Mouse (Mus musculus) lung, embryonic 14.5 days (tissue): ENCODE data around the gene Gja10. TPM values are rescaled to one million over a fixed set of nuclear protein-coding genes. Genes with fewer than 3 reads are reported as not detected.

Source experiments
- ATAC-seq: fragments of 200-750 bp; cut with Nextera tagmentation; 2 replicates; pipeline ENCODE4 v1.8.0; 2017; ENCODE audit warnings: mild to moderate bottlenecking, moderate TSS enrichment, moderate library complexity; ENCODE audit not compliant: insufficient read depth
- DNase-seq: peaks from one replicate; pipeline ENCODE4 v3.0.0-alpha.2; 2015
- H3K27ac ChIP-seq: fragments of 300-500 bp; sonication (generic); 2 replicates; pipeline ENCODE4 v1.5.1; 2014; ENCODE audit warnings: low read depth, mild to moderate bottlenecking, moderate library complexity
- H3K27me3 ChIP-seq: fragments of 300-500 bp; sonication (generic); 2 replicates; pipeline ENCODE4 v1.6.1; 2014; ENCODE audit warnings: low read length, control low read depth; ENCODE audit not compliant: insufficient read depth
- H3K36me3 ChIP-seq: fragments of 300-500 bp; sonication (generic); 2 replicates; pipeline ENCODE4 v1.6.1; 2014; ENCODE audit warnings: control low read depth; ENCODE audit not compliant: insufficient read depth
- H3K4me1 ChIP-seq: fragments of 300-500 bp; sonication (generic); 2 replicates; pipeline ENCODE4 v1.6.1; 2014; ENCODE audit warnings: antibody characterized with exemption, control low read depth; ENCODE audit not compliant: insufficient read depth
- H3K4me2 ChIP-seq: fragments of 300-500 bp; sonication (generic); 2 replicates; pipeline ENCODE4 v1.6.1; 2014; ENCODE audit warnings: mild to moderate bottlenecking
- H3K4me3 ChIP-seq: fragments of 300-500 bp; sonication (generic); 2 replicates; pipeline ENCODE4 v1.5.1; 2014; ENCODE audit warnings: low read depth, low read length
- H3K9ac ChIP-seq: fragments of 300-500 bp; sonication (generic); 2 replicates; pipeline ENCODE4 v1.6.1; 2014
- H3K9me3 ChIP-seq: fragments of 300-500 bp; sonication (generic); 2 replicates; pipeline ENCODE4 v1.6.1; 2016; ENCODE audit warnings: low read depth, low read length, control low read depth
- CTCF ChIP-seq: IDR thresholded peaks from 2 replicates; pipeline ENCODE4 v1.5.1; 2016; ENCODE audit warnings: antibody characterized with exemption, low read depth
- WGBS: fragments of 180-500 bp; shearing (Covaris S2); extraction: QIAGEN DNeasy Blood & Tissue Kit; methylation state at CpG from one replicate; pipeline ENCODE4 v1.1.7; 2014; 5-methylcytosine and 5-hydroxymethylcytosine counted together
- polyA plus RNA-seq: library from polyadenylated mRNA; unstranded; fragments of >200 nt; fragmentation: Nextera tagmentation; extraction: Ambion mirVana; gene quantifications from 2 replicates; pipeline ENCODE4 v1.2.1, GENCODE M21; 2014

Gja10 gene
- polyA plus RNA-seq, 1 experiment from 2014 or later, result not detected

GRCm38 (mm10) chr4:32561555-32562095, 40.9 kb downstream of the Gja10 start:
- peaks cover 21% of the 10 kb centered on the region for H3K36me3 ChIP-seq
- DNase-seq (peak; percentile 61), ATAC-seq (peak; percentile 50; the same call in 1 of the 2 replicates)
- 0 out of 2 replicates have a peak, but pooled peaks cover 7% of the 10 kb centered on the region for H3K4me1 ChIP-seq
- WGBS, result 46% methylated on average over 12 of the region's 12 CpGs
- TF ChIP-seq CTCF, result peak; percentile 44
- H3K4me2 ChIP-seq, result no peak overlapping the region
- no peaks in the 10 kb centered on the region for H3K9me3 ChIP-seq
- H3K27me3 ChIP-seq, result no peaks in the 10 kb centered on the region
- H3K27ac ChIP-seq, result peak overlapping the region; percentile 30; the same call in 1 of the 2 replicates
- H3K9ac ChIP-seq, result no peak overlapping the region
- no peak overlapping the region for H3K4me3 ChIP-seq

- peak; percentile 55 for DNase-seq
- Histone ChIP-seq H3K4me1 (0 out of 2 replicates have a peak, but pooled peaks cover 7% of the 10 kb centered on the region), H3K4me2 (no peak overlapping the region), H3K27me3 (no peaks in the 10 kb centered on the region), H3K4me3 (no peak overlapping the region), H3K9ac (no peak overlapping the region), H3K27ac (peak overlapping the region; percentile 30; the same call in 1 of the 2 replicates), H3K9me3 (no peaks in the 10 kb centered on the region), H3K36me3 (peaks cover 21% of the 10 kb centered on the region)
- peak; percentile 45; the same call in 1 of the 2 replicates for TF ChIP-seq CTCF
- ATAC-seq, result 0 out of 2 replicates have a peak, but pooled peaks have one; percentile 12
- 48% methylated on average over 8 of the region's 8 CpGs for WGBS
These were observed 41.6 kb downstream of the Gja10 start for GRCm38 (mm10) chr4:32560724-32561554.

GRCm38 (mm10) chr4:32560246-32560645, 42.3 kb downstream of the Gja10 start:
- DNase-seq (peak; percentile 37), ATAC-seq (no peak)
- WGBS, result 19% methylated on average over 6 of the region's 6 CpGs
- H3K4me2 ChIP-seq, result peak overlapping the region; percentile 15; the same call in 1 of the 2 replicates
- H3K9ac ChIP-seq, result no peak overlapping the region
- H3K4me3 ChIP-seq, result no peak overlapping the region
- 0 out of 2 replicates have a peak overlapping the region, but pooled peaks have one; percentile 18 for H3K27ac ChIP-seq
- TF ChIP-seq CTCF, result no peak
- no peaks in the 10 kb centered on the region for H3K27me3 ChIP-seq
- peaks cover 21% of the 10 kb centered on the region for H3K36me3 ChIP-seq
- no peaks in the 10 kb centered on the region for H3K9me3 ChIP-seq
- 0 out of 2 replicates have a peak, but pooled peaks cover 7% of the 10 kb centered on the region for H3K4me1 ChIP-seq

- DNase-seq, result no peak
- WGBS, result 85% methylated on average over 7 of the region's 7 CpGs
These were observed 47.1 kb downstream of the Gja10 start for GRCm38 (mm10) chr4:32555506-32555905.

GRCm38 (mm10) chr4:32551337-32551736, 51.2 kb downstream of the Gja10 start:
- WGBS, result 56% methylated on average over 4 of the region's 4 CpGs
- Histone ChIP-seq H3K27ac (no peak overlapping the region), H3K9me3 (no peaks in the 10 kb centered on the region), H3K4me1 (no peaks in the 10 kb centered on the region), H3K4me3 (no peak overlapping the region), H3K9ac (no peak overlapping the region), H3K27me3 (no peaks in the 10 kb centered on the region), H3K4me2 (no peak overlapping the region), H3K36me3 (no peaks in the 10 kb centered on the region)
- peak; percentile 74 for DNase-seq
- ATAC-seq, result no peak
- TF ChIP-seq CTCF, result peak; percentile 67

More at GRCm38 (mm10) chr4:32555506-32555905, 47.1 kb downstream of the Gja10 start:
- no peak for ATAC-seq
- Histone ChIP-seq H3K36me3 (no peaks in the 10 kb centered on the region), H3K4me1 (0 out of 2 replicates have a peak, but pooled peaks cover 3% of the 10 kb centered on the region), H3K4me3 (no peak overlapping the region), H3K27me3 (no peaks in the 10 kb centered on the region), H3K9ac (no peak overlapping the region), H3K4me2 (no peak overlapping the region), H3K9me3 (no peaks in the 10 kb centered on the region), H3K27ac (no peak overlapping the region)
- TF ChIP-seq CTCF, result no peak

- ATAC-seq (no peak), DNase-seq (no peak)
- Histone ChIP-seq H3K27ac (no peak overlapping the region), H3K27me3 (no peaks in the 10 kb centered on the region), H3K4me3 (no peak overlapping the region), H3K4me1 (no peaks in the 10 kb centered on the region), H3K4me2 (no peak overlapping the region), H3K36me3 (no peaks in the 10 kb centered on the region), H3K9ac (no peak overlapping the region), H3K9me3 (no peaks in the 10 kb centered on the region)
- no peak for TF ChIP-seq CTCF
- 85% methylated on average over 1 of the region's 1 CpGs for WGBS
These were observed 53.4 kb downstream of the Gja10 start for GRCm38 (mm10) chr4:32549150-32549549.

Other genes starting within 250 kb of the Gja10 start
- gene Casp8ap2, start 12.7 kb upstream of the Gja10 start, polyA plus RNA-seq, result 54.3 and 62.3 TPM in 2 replicates
- 19.5 and 25.1 TPM in 2 replicates for gene Mdn1, start 54.4 kb upstream of the Gja10 start, polyA plus RNA-seq
- gene Lyrm2, start 197.5 kb upstream of the Gja10 start, polyA plus RNA-seq, result 92.9 and 102 TPM in 2 replicates